Mouse (Mus musculus) cerebellum, adult 9-10 months (tissue): Measurements from ENCODE around the gene Ddx6.
A peak's percentile ranks its signal among the peaks of the same experiment; 100 is the strongest.
"Not testable (repeated sequence)": the region's sequence is repeated elsewhere in the genome, so short reads cannot be mapped to it uniquely, and the experiment has no call there.

Experiments
- DNase-seq: peaks from one replicate; pipeline ENCODE4 v3.0.0; 2022

Gene Ddx6

DNA sequence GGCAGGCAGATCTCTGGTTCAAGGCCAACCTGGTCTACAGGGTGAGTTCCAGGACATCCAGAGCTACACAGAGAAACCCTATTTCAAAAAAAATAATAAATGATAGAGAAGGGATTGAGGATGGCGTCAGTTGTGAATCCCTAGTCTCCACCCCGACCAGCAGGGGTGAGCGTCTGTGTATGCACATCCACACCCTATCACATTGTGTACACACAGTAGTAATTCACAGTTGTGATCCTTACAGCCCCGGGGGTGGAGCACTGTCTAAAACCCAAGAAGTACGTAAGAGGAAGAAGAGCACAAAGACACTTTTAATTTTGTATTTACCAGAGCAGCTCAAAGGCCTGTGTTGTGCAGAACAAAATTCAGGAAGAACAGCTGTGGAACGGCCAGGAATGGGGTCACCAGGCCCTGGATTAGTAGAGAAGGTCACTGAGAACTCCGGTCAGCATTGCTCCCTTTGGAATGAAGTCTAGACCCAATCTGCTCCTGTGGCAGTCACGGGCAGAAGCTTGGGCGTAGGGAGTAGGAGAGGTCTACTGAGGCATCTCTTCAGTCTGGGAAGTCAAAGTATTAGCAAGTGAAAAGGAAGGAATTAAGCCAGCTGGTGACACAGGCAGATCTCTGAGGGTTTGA is 9.7 kb upstream of the Ddx6 start:
- no peak for DNase-seq

DNA sequence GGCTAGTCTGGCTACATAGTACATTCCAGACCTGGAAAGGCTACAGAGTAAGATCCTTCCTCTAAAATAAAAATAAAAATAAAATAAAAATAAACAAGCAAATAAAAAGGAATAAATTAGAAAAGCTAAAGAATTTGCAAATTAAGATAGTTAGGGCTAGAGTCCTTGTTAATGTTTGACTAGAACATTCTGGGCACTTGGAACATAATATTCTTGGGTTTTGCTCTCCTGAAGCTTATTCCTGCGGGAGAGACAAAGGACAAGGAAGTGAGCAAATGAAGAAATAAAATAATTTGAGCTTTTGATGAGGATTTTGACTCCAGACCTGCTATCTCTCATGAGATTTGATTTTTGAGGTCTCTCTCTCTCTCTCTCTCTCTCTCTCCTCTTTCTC is 9.2 kb upstream of the Ddx6 start:
- DNase-seq: no peak

DNA sequence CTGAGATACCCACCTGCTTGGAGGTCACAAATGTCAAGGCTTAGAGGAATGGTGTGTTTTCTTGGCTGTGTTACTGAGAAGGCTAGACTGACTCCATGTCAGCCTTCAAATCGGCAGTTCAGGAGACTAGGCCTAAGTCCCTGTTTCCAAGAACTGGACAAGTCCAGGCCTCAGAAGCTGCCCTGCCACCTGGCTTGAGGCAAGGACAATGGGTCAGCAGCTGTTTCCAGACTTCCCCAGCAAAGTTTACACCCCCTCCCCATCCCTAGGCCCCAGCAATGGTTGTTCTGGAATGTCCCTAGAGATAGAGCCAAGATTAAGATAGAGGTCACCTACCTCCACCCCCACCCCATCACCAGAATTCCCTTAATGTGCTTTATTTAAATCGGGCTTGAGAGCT is 7.0 kb upstream of the Ddx6 start:
- no peak for DNase-seq

DNA sequence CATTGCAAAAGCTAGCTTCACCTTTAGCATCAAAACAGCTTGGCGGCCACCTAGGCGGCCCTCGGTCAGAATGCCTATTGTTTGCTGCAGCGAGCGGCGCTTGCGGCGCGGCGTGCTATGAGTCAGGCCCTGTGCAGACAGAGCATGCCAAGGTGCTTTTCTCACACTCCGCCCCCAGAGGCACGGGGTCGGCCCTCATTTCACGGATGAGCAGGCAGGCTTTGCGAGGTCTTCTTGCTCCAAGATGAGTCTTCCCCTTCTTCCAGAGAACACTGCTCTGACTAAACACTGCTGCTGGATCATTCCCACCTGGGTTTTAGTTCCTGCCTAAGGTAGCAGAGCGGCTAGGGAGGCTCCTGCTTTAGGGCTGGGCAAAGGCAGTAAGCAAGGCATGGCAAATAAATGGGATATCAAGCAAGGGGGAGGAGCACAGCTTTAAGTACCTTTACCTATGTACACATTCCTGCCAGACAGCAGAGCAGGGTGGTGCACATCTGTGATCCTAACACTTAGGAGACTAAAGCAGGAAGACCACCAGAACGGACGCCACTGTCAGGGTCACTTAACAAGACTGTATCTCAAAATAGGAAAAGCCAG is 5.7 kb upstream of the Ddx6 start:
- DNase-seq: no peak

DNA sequence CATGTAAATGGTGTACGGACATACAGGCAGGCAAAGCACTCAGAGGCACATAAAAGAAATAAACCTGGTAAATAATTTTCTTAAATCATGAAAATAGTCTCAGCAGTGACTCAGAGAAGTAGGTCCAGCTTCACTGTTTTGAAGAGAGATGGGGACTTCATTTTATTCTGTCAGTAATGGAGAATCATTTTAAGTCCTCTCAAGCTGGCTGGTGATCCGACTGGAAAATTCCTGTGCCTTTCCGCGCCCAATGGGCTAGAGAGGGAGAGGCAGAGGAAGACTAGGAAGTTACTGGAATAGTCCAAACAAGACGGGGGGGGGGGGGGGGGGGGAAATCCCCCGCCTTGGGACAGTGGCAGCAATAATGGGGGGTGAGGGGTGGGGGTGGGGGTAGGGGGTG is 5.1 kb upstream of the Ddx6 start:
- DNase-seq: no peak

DNA sequence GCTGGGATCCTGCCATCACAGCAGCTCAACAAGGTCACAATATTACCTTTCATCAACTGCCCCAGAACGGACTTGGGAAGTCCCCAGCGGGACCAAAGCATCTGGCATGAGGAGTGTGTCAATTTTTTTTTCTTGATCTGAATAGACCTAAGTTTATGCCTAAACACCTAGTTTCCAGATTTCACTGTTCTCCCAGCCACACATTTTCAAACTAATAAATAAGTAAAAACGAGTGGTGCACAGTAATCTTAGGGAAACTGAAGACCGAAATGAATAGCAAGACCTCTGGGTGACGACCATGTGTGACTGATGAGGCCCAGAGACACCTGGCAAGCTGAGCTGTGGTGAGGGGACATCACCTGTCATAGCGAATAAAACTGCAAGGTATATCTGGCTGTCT is 3.9 kb upstream of the Ddx6 start:
- DNase-seq: no peak

DNA sequence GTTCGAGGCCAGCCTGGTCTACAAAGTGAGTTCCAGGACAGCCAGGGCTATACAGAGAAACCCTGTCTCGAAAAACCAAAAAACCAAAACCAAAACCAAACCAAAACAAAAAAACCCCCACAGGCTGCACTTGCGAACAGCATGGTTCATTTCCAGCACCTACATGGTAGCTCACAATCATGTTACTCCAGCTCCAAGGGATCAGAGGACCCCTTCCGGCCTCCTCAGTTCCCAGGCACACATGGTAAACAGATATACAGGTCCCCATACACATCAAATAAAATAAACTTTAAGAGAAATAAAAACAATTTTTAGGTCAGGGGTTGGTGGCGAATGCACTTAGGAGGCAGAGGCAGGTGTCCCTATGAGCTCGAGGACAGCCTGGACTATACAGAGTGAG is 1.9 kb upstream of the Ddx6 start:
- no peak for DNase-seq

DNA sequence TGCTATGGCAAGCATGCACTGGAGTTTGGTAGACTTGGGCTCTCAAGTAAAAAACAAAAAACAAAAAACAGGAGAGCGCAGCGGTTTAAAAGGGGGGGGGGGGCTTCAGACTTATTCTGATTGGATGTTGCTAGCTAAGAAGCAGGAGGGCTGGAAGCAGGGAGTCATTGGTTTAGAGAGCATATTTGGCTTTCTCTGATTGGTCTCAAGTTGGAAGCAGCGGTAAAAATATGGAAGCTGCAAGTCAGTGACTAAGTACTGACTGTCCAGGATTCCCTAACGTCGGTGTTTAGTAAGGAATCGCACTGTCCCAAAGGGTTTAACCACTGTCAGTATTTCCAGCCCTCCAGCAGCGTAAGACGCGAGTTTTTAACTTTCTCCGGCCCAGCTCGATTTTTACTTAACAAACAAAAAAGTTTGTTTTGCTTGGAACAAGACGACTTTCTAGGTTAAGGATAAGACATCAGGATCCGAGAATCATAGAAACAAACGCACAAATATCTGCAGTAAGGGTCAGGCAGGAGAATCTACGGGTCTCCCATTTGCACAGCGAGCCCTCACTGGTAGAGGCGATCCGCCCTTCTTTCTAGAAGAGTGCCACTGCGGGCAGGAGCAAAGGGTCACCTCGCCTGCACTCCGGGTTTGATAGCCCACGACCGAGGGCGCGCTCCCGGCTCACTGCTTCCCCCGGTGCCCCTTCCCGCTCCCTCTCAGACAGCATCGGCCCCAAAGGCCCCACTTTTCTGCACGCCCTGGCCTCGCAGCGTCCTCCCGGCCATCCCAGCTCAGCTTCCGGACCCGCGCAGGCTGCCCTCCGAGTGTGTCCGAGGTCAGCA is 1.0 kb upstream of the Ddx6 start:
- peak; percentile 70 for DNase-seq

DNA sequence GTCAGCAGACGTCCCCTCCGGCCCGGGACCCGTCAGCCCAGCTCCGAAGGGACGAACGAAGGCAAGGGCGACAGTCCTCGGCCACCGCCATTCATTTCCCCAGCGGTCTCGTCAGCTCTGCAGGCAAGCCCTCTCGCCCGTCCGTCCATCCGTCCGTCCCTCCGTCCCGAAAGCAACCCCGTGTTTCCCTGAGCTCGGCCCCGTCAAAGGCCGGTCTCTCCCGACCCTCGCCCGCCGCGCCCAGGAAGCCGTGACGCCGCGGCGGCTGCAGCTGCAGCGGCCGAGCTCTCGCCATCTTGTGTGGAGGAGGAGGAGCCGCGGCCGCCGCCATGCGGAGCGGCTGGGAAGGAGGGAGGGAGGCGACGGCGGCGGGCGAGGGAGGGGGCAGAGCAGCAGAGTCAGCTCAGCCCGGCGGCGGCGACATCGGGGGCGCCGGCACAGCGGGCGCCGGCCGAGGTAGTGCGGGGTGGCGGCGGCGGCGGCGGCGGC is 358 bp upstream of the Ddx6 start:
- DNase-seq: peak; percentile 78

DNA sequence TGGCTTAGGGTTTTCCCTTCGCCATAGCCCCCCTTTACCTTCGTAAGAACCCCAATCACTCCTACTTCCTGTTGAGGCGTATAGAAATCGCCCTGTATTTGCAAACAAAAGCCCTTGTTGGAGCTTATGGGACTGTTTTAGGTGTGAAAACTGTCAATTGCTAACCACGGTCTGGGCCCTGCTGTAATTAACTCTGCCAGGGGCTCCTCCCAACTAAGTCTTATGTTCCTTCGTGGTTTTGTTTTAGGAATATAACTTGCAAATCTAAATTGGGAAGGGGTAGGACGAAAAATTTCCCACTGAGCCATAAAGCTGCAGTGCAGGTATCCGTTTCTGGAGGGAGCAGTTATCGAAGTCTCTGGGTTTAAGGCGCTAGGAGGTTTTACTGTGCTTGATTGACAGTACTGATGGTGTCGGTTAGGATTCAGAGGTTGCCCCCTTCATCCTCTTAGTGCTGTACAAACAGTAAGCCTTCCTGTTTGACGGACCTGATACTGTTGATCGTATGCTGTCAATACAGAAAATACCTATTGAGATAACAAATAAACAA is 999 bp downstream of the Ddx6 start:
- no peak for DNase-seq

DNA sequence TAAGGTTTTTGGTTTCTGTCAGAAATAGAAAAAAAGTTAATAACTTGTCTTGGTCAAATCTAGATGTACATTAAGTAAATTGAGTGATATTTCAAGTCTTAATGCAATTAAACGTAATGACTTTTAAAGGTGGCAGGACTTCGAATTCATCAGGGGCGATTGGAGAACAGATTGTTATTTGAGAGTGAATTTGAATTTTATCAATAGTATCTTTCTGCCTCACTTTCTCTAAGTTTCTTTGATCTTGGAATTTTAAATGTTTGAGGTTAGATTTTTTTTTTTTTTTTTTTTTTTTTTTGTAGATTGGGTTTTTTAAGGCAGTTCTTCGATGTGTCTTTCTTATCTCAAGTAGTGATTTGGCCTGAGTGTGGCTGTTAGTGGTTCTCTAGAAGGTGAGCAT is 2.0 kb downstream of the Ddx6 start:
- no peak for DNase-seq

DNA sequence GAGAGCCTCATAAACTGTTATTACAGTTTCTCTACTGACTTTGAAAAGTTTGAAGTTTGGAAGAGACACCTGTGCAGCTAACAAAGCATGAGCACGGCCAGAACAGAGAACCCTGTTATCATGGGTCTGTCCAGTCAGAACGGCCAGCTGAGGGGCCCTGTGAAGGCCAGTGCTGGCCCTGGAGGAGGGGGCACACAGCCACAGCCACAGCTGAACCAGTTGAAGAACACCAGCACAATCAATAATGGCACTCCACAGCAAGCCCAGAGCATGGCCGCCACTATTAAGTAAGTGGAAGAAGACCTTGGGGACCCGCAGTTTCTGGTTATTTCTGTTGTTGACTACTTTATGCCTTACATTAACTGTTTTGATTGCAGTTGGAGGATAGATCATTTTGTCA is 2.6 kb downstream of the Ddx6 start:
- DNase-seq: no peak

DNA sequence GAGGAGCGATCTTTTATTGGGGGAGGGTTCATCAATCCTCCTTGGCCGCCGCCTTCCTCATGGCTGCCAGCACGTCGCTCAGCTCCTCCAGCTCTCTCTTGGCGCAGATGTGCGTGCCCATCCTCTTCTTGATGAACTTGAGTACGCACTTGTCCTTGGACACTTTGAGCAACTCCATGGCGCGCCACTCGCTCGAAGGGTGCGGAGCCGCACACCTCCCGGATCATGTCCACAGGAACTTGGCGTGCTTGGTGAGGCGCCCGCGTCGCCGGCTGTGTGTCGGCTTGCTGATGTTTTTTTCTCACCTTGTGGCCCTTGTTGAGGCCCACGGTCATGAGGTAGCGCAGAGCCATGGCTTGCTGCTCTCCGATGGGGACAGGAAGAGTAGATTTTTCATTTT is 5.7 kb downstream of the Ddx6 start:
- DNase-seq: no peak

DNA sequence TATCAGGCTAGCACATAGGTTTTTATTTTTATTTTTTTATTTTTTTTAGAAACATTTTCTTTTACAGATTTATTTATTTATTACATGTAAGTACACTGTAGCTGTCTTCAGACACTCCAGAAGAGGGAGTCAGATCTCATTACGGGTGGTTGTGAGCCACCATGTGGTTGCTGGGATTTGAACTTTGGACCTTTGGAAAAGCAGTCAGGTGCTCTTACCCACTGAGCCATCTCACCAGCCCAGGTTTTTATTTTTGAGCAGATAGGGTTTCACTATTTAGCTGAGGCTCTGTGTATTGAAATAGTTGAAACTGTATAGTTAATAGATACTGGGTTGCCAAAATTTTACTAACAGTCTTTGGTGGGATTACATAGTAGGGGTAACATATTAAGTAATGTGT is 8.4 kb downstream of the Ddx6 start:
- not testable (repeated sequence) for DNase-seq

DNA sequence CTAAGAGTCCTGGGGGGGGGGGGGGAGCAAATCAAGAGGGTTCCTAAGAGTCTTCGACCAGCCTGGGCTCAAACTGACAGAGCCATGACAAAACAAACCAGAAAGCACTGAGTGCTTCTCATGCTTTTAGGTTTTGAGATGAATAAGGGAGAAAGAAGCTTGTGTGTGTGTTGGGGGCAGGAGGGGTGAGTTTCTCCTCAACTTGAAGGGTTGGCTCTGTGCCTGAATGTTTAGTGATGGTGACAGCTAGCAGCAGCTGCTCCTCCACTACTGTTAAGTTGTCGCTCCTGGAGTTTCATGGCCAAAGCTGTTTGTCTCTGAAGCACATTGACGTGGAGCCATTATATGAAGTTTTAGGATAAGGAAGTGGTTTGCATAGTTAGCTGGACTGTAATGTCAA is 16.4 kb downstream of the Ddx6 start:
- no peak for DNase-seq

DNA sequence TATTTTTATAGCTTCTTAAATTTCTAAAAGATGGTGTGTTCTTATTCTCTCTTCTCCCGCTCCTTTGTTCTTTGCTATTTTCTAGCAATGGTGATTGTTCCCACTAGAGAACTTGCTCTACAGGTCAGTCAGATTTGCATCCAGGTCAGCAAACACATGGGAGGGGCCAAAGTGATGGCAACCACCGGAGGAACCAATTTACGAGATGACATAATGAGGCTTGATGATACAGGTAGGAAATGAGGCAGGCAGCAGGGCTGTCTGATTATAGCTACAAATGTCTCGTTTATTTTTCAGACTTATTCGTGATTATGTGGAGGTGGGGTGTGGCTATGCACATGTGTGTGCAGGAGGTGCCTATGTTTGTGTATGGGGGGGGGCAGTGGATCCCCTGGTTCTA is 19.7 kb downstream of the Ddx6 start:
- DNase-seq: no peak

DNA sequence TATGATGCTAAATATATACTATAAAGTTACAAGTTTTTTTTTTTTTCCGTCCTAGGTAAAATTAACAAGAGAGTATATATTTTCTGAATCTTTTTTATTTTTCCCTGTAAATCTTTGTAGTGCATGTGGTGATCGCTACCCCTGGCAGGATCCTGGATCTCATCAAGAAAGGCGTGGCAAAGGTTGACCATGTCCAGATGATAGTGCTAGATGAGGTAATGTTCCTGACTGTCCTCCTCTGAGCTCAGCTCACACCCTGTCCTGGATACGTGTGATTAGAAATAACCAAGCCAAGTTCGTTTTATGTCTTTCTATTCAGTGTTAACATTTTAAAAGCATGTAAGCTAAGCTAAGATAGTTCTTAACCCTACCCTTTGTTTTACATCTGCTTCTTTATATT is 21.6 kb downstream of the Ddx6 start:
- DNase-seq: no peak

DNA sequence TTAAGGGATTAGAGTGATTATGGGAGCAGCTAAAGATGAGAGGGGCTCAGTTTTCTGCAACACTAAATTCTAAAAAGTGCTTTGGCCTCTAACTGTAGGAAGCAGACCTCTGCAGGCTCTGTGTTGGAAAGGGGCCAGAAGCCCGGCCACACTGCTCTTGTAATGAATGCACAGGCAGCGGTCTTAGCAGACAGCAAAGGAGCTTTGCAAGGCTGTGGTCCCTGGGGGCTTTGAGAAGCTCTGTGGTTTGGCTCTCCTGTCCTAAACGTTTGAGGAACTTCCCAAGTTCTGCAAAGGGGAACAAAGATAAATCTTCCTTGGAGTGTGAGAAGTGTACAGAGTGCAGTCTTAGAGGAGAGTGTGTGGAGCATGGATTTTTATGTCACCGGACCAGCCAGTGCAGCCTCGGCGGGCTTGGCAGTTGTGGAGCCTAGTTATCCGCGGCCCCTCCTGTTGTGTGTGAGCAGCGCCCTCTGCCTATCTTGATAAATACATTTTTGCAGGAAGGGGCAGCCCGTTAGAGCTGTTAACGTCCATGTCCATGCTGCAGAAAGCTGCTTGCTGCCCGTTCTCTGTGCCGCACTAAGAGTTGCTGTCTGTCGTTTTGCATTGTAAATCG is 33.0 kb downstream of the Ddx6 start:
- DNase-seq: peak; percentile 43

DNA sequence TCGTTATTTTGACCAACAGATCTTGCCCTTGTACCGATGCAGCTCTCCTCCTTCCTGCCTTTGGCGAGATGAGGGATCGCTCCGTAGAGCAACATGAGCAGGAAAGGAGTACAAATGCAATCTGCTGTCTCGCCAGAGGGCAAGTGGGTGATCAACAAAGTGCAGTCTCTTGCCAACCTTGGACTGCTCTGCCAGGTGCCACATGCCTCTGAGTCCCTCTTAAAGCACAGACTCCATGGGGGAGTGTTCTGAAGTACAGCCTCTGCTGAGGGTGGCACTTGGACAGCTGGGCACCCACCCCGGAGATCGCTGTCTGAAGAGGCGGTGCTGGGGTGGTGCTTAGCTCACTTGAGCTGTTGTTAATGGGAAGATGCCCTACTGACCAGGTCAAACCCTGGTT is 34.0 kb downstream of the Ddx6 start:
- DNase-seq: peak; percentile 55

DNA sequence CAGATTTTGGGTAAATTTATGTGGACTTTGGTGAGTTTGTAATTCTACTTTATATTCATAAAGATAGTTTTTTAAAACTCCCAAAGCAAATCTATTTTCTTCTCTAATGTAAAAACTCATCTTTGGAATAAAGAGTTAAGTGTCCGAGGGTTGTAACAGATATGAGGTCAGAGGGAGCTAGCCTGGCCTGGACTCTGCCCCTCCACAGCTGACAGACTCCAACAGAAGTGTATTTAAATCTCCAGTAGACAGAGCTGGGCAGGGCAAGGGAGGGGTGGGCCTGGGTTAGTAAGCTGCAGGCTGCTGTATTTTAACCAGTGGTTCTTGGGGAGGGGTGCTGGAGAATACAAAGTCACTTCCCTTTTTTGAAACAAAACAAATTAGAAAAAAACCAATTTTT is 35.3 kb downstream of the Ddx6 start:
- DNase-seq: not testable (repeated sequence)

DNA sequence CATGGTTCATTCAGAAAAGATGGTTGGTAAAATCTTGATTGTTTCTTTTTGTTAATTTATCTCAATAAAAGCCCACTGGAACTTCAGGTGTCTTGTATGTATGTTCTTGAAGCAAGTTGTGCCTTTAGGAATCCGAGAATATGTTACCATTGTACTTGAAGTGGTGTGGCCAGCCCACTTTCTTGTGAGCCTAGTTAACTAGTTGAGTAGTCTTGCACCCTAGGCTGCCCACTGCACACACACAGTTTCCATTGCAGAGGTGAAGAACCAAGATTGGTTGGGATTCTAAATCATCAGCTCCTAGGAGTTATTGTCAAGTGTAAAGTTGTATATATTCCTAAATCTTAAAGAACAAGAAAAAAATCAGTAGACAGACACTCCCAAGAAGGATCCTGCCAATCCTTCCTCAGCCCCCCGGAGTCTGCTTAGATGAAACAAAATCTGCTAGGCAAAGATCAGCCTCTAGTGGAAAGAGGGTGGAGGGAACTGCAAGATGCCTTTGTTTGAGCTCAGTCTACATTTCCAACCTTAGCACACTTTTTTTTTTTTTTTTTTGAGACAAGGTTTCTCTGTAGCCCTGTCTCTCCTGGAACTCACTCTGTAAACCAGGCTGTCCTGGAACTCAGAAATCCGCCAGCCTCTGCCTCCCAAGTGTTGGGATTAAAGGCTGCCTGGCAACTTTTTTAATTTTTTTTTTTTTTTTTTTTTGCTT is 36.1 kb downstream of the Ddx6 start:
- DNase-seq: no peak

DNA sequence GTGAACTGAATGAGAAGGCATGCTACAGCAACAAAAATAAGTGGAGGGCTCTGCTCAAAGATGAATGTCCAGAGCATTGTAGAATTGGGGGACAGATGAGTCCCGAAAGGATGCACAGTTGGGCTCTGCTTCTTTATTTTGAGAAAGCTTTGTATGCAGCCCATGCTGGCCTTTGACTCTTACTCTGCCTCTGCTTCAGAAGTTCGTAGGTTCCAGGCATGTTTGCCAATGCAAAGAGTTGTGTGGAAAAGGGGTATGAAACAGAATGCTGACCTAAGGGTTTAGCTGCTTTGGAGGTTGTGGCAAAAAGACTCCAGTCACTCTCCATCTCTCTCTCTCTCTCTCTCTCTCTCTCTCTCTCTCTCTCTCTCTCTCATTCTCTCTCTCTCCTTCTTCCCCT is 36.9 kb downstream of the Ddx6 start:
- no peak for DNase-seq

DNA sequence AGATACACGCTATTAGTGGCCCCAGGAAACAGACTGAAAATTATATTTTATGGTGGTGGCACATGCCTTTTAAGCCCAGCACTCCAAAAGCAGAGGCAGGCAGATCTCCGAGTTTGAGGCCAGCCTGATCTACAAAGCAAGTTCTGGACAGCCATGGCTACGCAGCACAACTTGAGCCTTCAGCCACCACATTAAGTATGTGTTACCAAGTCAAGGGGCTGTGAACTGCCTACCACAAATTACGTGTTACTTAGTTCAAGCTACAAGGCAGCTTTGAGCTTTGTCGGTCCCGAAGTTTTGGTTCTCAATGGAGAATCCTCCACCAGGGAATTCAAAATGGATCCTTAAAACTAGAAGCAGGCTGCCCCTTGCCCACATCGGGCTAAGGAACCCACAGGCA is 38.4 kb downstream of the Ddx6 start:
- no peak for DNase-seq
